Mouse (Mus musculus) duodenum, adult 2 months (tissue): Measurements from ENCODE around the gene Ccdc105. TPM values are rescaled to one million over a fixed set of nuclear protein-coding genes. Genes with fewer than 3 reads are reported as not detected.

Experiments used
- polyA plus RNA-seq: library from polyadenylated mRNA; depleted of rRNA; stranded (reverse); fragments of >200 nt; gene quantifications from 2 replicates; pipeline ENCODE4 v1.2.3, GENCODE M21; 2012; ENCODE audit warnings: low replicate concordance; rRNA removed

Gene Ccdc105
- not detected in 2 replicates for polyA plus RNA-seq

GRCm38 (mm10) chr10:78752452-78753191 is at the start of gene Ccdc105:
TSS of gene Ccdc105 (minus strand) at chr10:78753065.

GRCm38 (mm10) chr10:78779981-78780651 is 27.3 kb upstream of the Ccdc105 start, which contains the start of gene Slc1a6:
TSS of gene Slc1a6 (plus strand) at chr10:78780496.

GRCm38 (mm10) chr10:78718056-78718455 is 34.8 kb downstream of the Ccdc105 start, which contains the start of gene Casp14:
TSS of gene Casp14 (minus strand) at chr10:78718294.

Other genes with a start within 250 kb of the Ccdc105 start
- gene Olfr1358, start 235.6 kb downstream of the Ccdc105 start, polyA plus RNA-seq = not detected in 2 replicates
- 85.4 and 218 TPM in 2 replicates for gene Ilvbl, start 178.7 kb downstream of the Ccdc105 start, polyA plus RNA-seq
- 7.9 and 8.8 TPM in 2 replicates for gene Syde1, start 161.1 kb downstream of the Ccdc105 start, polyA plus RNA-seq
- gene Olfr1357, start 135.0 kb downstream of the Ccdc105 start, polyA plus RNA-seq = not detected in 2 replicates
- gene Casp14, start 34.8 kb downstream of the Ccdc105 start, polyA plus RNA-seq = not detected in 2 replicates
- gene Slc1a6, start 27.4 kb upstream of the Ccdc105 start, polyA plus RNA-seq = not detected in 2 replicates
- not detected in 2 replicates for gene Olfr1356, start 99.1 kb upstream of the Ccdc105 start, polyA plus RNA-seq
- not detected in 2 replicates for gene Olfr1355, start 122.5 kb upstream of the Ccdc105 start, polyA plus RNA-seq
- gene Olfr1354, start 160.1 kb upstream of the Ccdc105 start, polyA plus RNA-seq = not detected in 2 replicates
- gene Olfr8, start 197.6 kb upstream of the Ccdc105 start, polyA plus RNA-seq = not detected in 2 replicates
- gene Olfr1353, start 210.2 kb upstream of the Ccdc105 start, polyA plus RNA-seq = not detected in 2 replicates
- gene Olfr1352, start 228.0 kb upstream of the Ccdc105 start, polyA plus RNA-seq = not detected in 2 replicates